27 mouse cellular contexts compared by ENCODE assay signal in genomic region chr1:175333041-175333854, GRCm38 (mm10).
DNase-seq lines count a peak whose midpoint lies in the region; ATAC-seq and TF ChIP-seq lines count a peak whose summit lies in the region.
"Had no signal": no experiment of that assay in that cellular context is flagged by ENCODE, and none has a peak within 500 bp of the region (broad histone marks: within the 10 kb centered on the region; RNA-seq: fewer than 3 reads in every experiment).

No protein-coding gene starts in this region.

- no peak overlapping the region for H3K9ac ChIP-seq in intestine, embryonic 16.5 days (ENCODE audit: low read depth, low read length)
- no peak overlapping the region for H3K9ac ChIP-seq in intestine, postnatal 0 days (ENCODE audit: low read depth, low read length)
- H3K9ac ChIP-seq in forebrain, embryonic 14.5 days (ENCODE audit: low read length): no peak overlapping the region
- H3K9ac ChIP-seq: embryonic facial prominence, embryonic 13.5 days; forebrain, embryonic 12.5 days; hindbrain, embryonic 12.5 days; limb, embryonic 13.5 days; liver, embryonic 12.5 days; midbrain, embryonic 12.5 days; neural tube, embryonic 12.5 days had no signal

- H3K4me1 ChIP-seq in intestine, embryonic 16.5 days (ENCODE audit: control insufficient read depth, insufficient read depth, low read length): no peaks in the 10 kb centered on the region
- H3K4me1 ChIP-seq in intestine, postnatal 0 days (replicated peaks; ENCODE audit: control insufficient read depth, insufficient read depth, low read length): no peaks in the 10 kb centered on the region
- no peaks in the 10 kb centered on the region for H3K4me1 ChIP-seq in forebrain, embryonic 14.5 days (ENCODE audit: control insufficient read depth, insufficient read depth, low read length)
- H3K4me1 ChIP-seq: embryonic facial prominence, embryonic 13.5 days; forebrain, embryonic 12.5 days; hindbrain, embryonic 12.5 days; limb, embryonic 13.5 days; liver, embryonic 12.5 days; midbrain, embryonic 12.5 days; neural tube, embryonic 12.5 days had no signal

- H3K27ac ChIP-seq in intestine, embryonic 16.5 days (ENCODE audit: low read length): no peak overlapping the region
- H3K27ac ChIP-seq in intestine, postnatal 0 days (ENCODE audit: low read depth, low read length): no peak overlapping the region
- H3K27ac ChIP-seq in forebrain, embryonic 14.5 days (ENCODE audit: low read depth, low read length): no peak overlapping the region
- H3K27ac ChIP-seq: embryonic facial prominence, embryonic 13.5 days; forebrain, embryonic 12.5 days; hindbrain, embryonic 12.5 days; layer of hippocampus, adult 2 months; limb, embryonic 13.5 days; liver, embryonic 12.5 days; midbrain, embryonic 12.5 days; neural tube, embryonic 12.5 days had no signal

- no peaks in the 10 kb centered on the region for H3K9me3 ChIP-seq in intestine, embryonic 16.5 days (ENCODE audit: control insufficient read depth, low read length)
- no peaks in the 10 kb centered on the region for H3K9me3 ChIP-seq in intestine, postnatal 0 days (ENCODE audit: control insufficient read depth)
- no peaks in the 10 kb centered on the region for H3K9me3 ChIP-seq in forebrain, embryonic 14.5 days (replicated peaks; ENCODE audit: control insufficient read depth, low read length)
- H3K9me3 ChIP-seq: embryonic facial prominence, embryonic 13.5 days; forebrain, embryonic 12.5 days; hindbrain, embryonic 12.5 days; limb, embryonic 13.5 days; liver, embryonic 12.5 days; midbrain, embryonic 12.5 days; neural tube, embryonic 12.5 days had no signal

- DNase-seq in cerebellum, adult 11 months: peak; percentile 38
- peak; percentile 56 to 63 for DNase-seq in cerebellum, adult 18-20 months
- peak; percentile 59 to 61 for DNase-seq in cerebellum, postnatal 14 days
- no peak for DNase-seq in forebrain, embryonic 14.5 days (ENCODE audit: low spot score)
- no peak for DNase-seq in urinary bladder, postnatal 10 days (ENCODE audit: low spot score)
- DNase-seq: adrenal gland, adult 8-10 months; embryo, embryonic 11 days; gastrocnemius, postnatal 10 days; heart, postnatal 14 days; kidney, adult 8-10 months; kidney, postnatal 25 days; layer of hippocampus, postnatal 36 days; lung, adult 2 months; right cerebral cortex, postnatal 25 days; thymus, postnatal 4 days had no signal

- ATAC-seq in intestine, embryonic 16.5 days: peak; percentile 31; the same call in 1 of the 2 replicates
- no peak for ATAC-seq in intestine, postnatal 0 days
- ATAC-seq in forebrain, embryonic 14.5 days: no peak
- ATAC-seq: liver, embryonic 12.5 days had no signal

- WGBS in intestine, embryonic 16.5 days: 58% methylated on average over 9 of the region's 9 CpGs
- 70% methylated on average over 9 of the region's 9 CpGs for WGBS in intestine, postnatal 0 days
- 90% methylated on average over 9 of the region's 9 CpGs for WGBS in forebrain, embryonic 14.5 days

- no peak for TF ChIP-seq CTCF in intestine, postnatal 0 days (IDR thresholded peaks at IDR 0.05; ENCODE audit: low read depth)

- no peak overlapping the region for H3K4me3 ChIP-seq in intestine, embryonic 16.5 days (ENCODE audit: low read length)
- H3K4me3 ChIP-seq in intestine, postnatal 0 days (ENCODE audit: low read depth, low read length): no peak overlapping the region
- H3K4me3 ChIP-seq in forebrain, embryonic 14.5 days (ENCODE audit: low read depth, low read length): no peak overlapping the region
- H3K4me3 ChIP-seq: embryonic facial prominence, embryonic 13.5 days; erythroblast, embryonic 14.5 days; forebrain, embryonic 12.5 days; hindbrain, embryonic 12.5 days; layer of hippocampus, adult 2 months; limb, embryonic 13.5 days; liver, embryonic 12.5 days; midbrain, embryonic 12.5 days; neural tube, embryonic 12.5 days had no signal

- no peaks in the 10 kb centered on the region for H3K36me3 ChIP-seq in intestine, embryonic 16.5 days (ENCODE audit: control insufficient read depth, insufficient read depth, low read length)
- H3K36me3 ChIP-seq in intestine, postnatal 0 days (ENCODE audit: control insufficient read depth, insufficient read depth): no peaks in the 10 kb centered on the region
- no peaks in the 10 kb centered on the region for H3K36me3 ChIP-seq in forebrain, embryonic 14.5 days (ENCODE audit: control insufficient read depth, insufficient read depth, low read length)
- H3K36me3 ChIP-seq: embryonic facial prominence, embryonic 13.5 days; forebrain, embryonic 12.5 days; hindbrain, embryonic 12.5 days; limb, embryonic 13.5 days; liver, embryonic 12.5 days; midbrain, embryonic 12.5 days; neural tube, embryonic 12.5 days had no signal

- H3K4me2 ChIP-seq in intestine, embryonic 16.5 days (ENCODE audit: low read depth, low read length): no peak overlapping the region
- no peak overlapping the region for H3K4me2 ChIP-seq in intestine, postnatal 0 days (replicated peaks; ENCODE audit: low read depth)
- no peak overlapping the region for H3K4me2 ChIP-seq in forebrain, embryonic 14.5 days (ENCODE audit: low read length)
- H3K4me2 ChIP-seq: embryonic facial prominence, embryonic 13.5 days; forebrain, embryonic 12.5 days; heart, embryonic 11.5 days; hindbrain, embryonic 12.5 days; limb, embryonic 13.5 days; liver, embryonic 12.5 days; midbrain, embryonic 12.5 days; neural tube, embryonic 12.5 days had no signal

- no peaks in the 10 kb centered on the region for H3K27me3 ChIP-seq in intestine, embryonic 16.5 days (replicated peaks; ENCODE audit: control insufficient read depth, insufficient read depth, low read length)
- H3K27me3 ChIP-seq in intestine, postnatal 0 days (replicated peaks; ENCODE audit: control insufficient read depth, insufficient read depth, low read length): no peaks in the 10 kb centered on the region
- no peaks in the 10 kb centered on the region for H3K27me3 ChIP-seq in forebrain, embryonic 14.5 days (replicated peaks; ENCODE audit: control insufficient read depth, insufficient read depth, low read length)
- H3K27me3 ChIP-seq: embryonic facial prominence, embryonic 13.5 days; forebrain, embryonic 12.5 days; hindbrain, embryonic 12.5 days; limb, embryonic 13.5 days; liver, embryonic 12.5 days; midbrain, embryonic 12.5 days; neural tube, embryonic 12.5 days had no signal

Comparison
In these comparisons a context has a peak if more than half of its experiments do, and no peak if none do; other contexts are left out.
1. DNase-seq: peak in cerebellum, adult 11 months (single experiment), cerebellum, adult 18-20 months (2 of 2) and cerebellum, postnatal 14 days (2 of 2); none in forebrain, embryonic 14.5 days (single experiment) and urinary bladder, postnatal 10 days (single experiment).